Mouse (Mus musculus) kidney, postnatal 10 days (tissue): ENCODE measurements around the gene Suclg2.

ENCODE experiments used
- DNase-seq: peaks from one replicate; pipeline ENCODE4 v3.0.0; 2021; ENCODE audit warnings: mixed read lengths

Gene Suclg2

GRCm38 (mm10) chr6:95699326-95699725, 19.3 kb downstream of the Suclg2 start:
- no peak for DNase-seq

- no peak for DNase-seq
These were observed 20.0 kb downstream of the Suclg2 start for GRCm38 (mm10) chr6:95698536-95699162.

- DNase-seq = no peak
These were observed 23.7 kb downstream of the Suclg2 start for GRCm38 (mm10) chr6:95694910-95695309.

- DNase-seq = no peak
These were observed 33.4 kb downstream of the Suclg2 start for GRCm38 (mm10) chr6:95685242-95685641.

GRCm38 (mm10) chr6:95679718-95680117, 38.9 kb downstream of the Suclg2 start:
- DNase-seq = peak; percentile 64

- no peak for DNase-seq
These were observed 39.3 kb downstream of the Suclg2 start for GRCm38 (mm10) chr6:95679261-95679660.

GRCm38 (mm10) chr6:95676951-95677350, 41.6 kb downstream of the Suclg2 start:
- no peak for DNase-seq

GRCm38 (mm10) chr6:95676439-95676838, 42.2 kb downstream of the Suclg2 start:
- DNase-seq = no peak

GRCm38 (mm10) chr6:95675059-95675705, 43.4 kb downstream of the Suclg2 start:
- no peak for DNase-seq

- DNase-seq = no peak
These were observed 43.9 kb downstream of the Suclg2 start for GRCm38 (mm10) chr6:95674651-95675050.

- peak; percentile 62 for DNase-seq
These were observed 49.3 kb downstream of the Suclg2 start for GRCm38 (mm10) chr6:95669335-95669729.

- no peak for DNase-seq
These were observed 49.8 kb downstream of the Suclg2 start for GRCm38 (mm10) chr6:95668629-95669334.

GRCm38 (mm10) chr6:95657671-95658070, 60.9 kb downstream of the Suclg2 start:
- DNase-seq = no peak

GRCm38 (mm10) chr6:95653662-95654061, 64.9 kb downstream of the Suclg2 start:
- no peak for DNase-seq

- no peak for DNase-seq
These were observed 65.8 kb downstream of the Suclg2 start for GRCm38 (mm10) chr6:95652774-95653173.

GRCm38 (mm10) chr6:95651391-95651876, 67.2 kb downstream of the Suclg2 start:
- no peak for DNase-seq

GRCm38 (mm10) chr6:95650082-95650722, 68.4 kb downstream of the Suclg2 start:
- peak; percentile 26 for DNase-seq

GRCm38 (mm10) chr6:95649123-95649663, 69.4 kb downstream of the Suclg2 start:
- no peak for DNase-seq

- DNase-seq = no peak
These were observed 81.2 kb downstream of the Suclg2 start for GRCm38 (mm10) chr6:95637416-95637815.

GRCm38 (mm10) chr6:95635411-95635810, 83.2 kb downstream of the Suclg2 start:
- DNase-seq = peak; percentile 29

- DNase-seq = no peak
These were observed 89.5 kb downstream of the Suclg2 start for GRCm38 (mm10) chr6:95629071-95629470.

- DNase-seq = peak; percentile 65
These were observed 96.8 kb downstream of the Suclg2 start for GRCm38 (mm10) chr6:95621821-95622220.

GRCm38 (mm10) chr6:95620804-95621203, 97.8 kb downstream of the Suclg2 start:
- no peak for DNase-seq
